Mouse (Mus musculus): Measurements from ENCODE around the gene Gm11011.

DNA sequence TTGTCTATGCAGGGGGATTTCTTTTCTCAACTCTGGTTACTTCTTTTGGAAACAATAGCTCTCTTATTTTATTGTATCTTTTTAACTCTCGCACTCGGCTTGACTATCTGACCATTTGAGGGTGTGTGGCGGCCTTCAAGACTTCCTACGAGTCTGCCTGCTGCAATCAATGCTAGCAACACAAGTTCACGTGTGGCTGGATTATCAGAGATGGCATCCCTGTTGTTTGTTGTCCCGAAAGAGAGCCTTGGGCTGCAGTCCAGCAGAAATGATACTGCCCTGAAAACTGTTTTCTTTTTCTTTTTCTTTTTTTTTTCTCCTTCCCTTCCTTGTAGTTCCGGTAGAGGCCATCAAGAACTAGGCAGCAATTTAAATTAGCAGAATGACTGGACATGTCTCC lies 47.9 kb upstream of the Gm11011 start:
- no peak for TF ChIP-seq POLR2A (IDR thresholded peaks at IDR 0.05; ENCODE audit: borderline replicate concordance, extremely low read depth, insufficient read depth, insufficient read length, poor library complexity, severe bottlenecking)
- no peak for TF ChIP-seq CTCF (IDR thresholded peaks at IDR 0.05; ENCODE audit: borderline replicate concordance, extremely low read depth, insufficient read depth, insufficient read length)
